Mouse (Mus musculus): ENCODE data around the gene Gm6040.

Gene Gm6040

GRCm38 (mm10) chr8:20921971-20922370 is at the start of gene Gm6040:
Gene Gm6040, minus strand, starts transcription at chr8:20922071.
- no peak for DNase-seq (ENCODE audit: low read depth in 1 of 2, low spot score in 2 of 2)

- no peak for DNase-seq (ENCODE audit: low read depth in 1 of 2, low spot score in 2 of 2)
Measured at GRCm38 (mm10) chr8:20964531-20964930, 42.7 kb upstream of the Gm6040 start.

GRCm38 (mm10) chr8:20944610-20945009 is 22.7 kb upstream of the Gm6040 start, which contains the start of gene AY761185:
Gene AY761185, minus strand, starts transcription at chr8:20944710.
- DNase-seq (ENCODE audit: low read depth in 1 of 2, low spot score in 2 of 2) = no peak

GRCm38 (mm10) chr8:20912288-20912687 is 9.6 kb downstream of the Gm6040 start:
- DNase-seq (ENCODE audit: low read depth in 1 of 2, low spot score in 2 of 2) = no peak

GRCm38 (mm10) chr8:20908256-20908655 is 13.6 kb downstream of the Gm6040 start:
- DNase-seq (ENCODE audit: low read depth in 1 of 2, low spot score in 2 of 2) = no peak

- no peak for DNase-seq (ENCODE audit: low read depth in 1 of 2, low spot score in 2 of 2)
Measured at GRCm38 (mm10) chr8:20907119-20907518, 14.8 kb downstream of the Gm6040 start.

GRCm38 (mm10) chr8:20902527-20902926 is 19.3 kb downstream of the Gm6040 start, which contains the start of gene Gm15056:
Gene Gm15056, minus strand, starts transcription at chr8:20902627.
- no peak for DNase-seq (ENCODE audit: low read depth in 1 of 2, low spot score in 2 of 2)

- DNase-seq (ENCODE audit: low read depth in 1 of 2, low spot score in 2 of 2) = no peak
Measured at GRCm38 (mm10) chr8:20892369-20892768, 29.5 kb downstream of the Gm6040 start, which contains the start of gene Defb33. Gene Defb33, plus strand, starts transcription at chr8:20892669.

GRCm38 (mm10) chr8:20874608-20875007 is 47.3 kb downstream of the Gm6040 start:
- no peak for DNase-seq (ENCODE audit: low read depth in 1 of 2, low spot score in 2 of 2)
